Mouse (Mus musculus) embryo, embryonic 10 days (tissue): ENCODE measurements around the gene Arpp19.

Source experiments
- DNase-seq: peaks from one replicate; pipeline ENCODE4 v3.0.0-alpha.2; 2015; ENCODE audit warnings: low spot score

The Arpp19 gene

DNA sequence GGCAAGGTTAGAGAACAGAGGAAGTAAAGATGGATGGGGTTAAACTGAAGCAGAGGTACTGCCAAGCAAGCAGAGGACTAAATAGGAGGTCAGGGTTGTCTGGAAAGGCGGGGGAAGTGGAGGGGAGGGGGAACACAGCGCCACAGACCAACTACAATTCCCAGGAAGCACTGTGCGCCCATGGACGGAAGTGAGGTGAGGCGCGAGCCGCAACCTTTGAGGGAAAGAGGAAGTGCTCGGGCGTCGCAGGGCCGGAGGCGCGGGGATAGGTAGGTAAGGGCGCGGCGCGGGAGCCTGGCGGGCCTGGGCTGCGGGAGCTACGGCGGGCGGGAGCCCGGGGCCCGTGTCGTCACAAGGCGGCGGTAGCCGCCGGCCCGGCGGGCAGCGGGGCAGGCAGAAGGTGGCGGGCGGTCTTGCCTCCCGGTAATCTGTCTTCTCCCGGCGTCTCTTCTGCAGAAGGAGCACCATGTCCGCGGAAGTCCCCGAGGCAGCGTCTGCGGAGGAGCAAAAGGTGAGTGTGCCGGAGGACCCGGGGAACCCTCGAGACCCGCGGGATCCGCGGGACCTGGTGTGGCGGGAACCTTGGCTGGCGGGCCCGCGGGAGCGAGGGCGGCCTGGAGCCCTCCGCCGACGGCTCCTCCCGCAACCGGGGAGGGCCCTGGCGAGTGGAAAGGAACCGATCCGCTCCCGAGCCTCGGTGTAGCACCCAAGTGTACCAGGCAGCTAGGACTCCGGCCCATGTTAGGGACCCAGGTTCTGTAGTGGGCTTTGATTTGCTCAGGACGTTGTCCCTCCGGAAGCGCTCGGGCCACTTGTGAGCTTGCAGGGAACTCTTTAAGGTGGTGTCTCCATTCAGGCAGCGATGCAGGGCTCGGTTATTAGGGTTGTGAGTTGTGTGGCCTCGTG, at the start of gene Arpp19:
TSS of gene Arpp19 (plus strand) at position 164 of the 906 bp plus-strand sequence.
- DNase-seq, result peak; percentile 97

- DNase-seq, result no peak
Measured at GRCm38 (mm10) chr9:74988893-74989460, 48.4 kb upstream of the Arpp19 start.

DNA sequence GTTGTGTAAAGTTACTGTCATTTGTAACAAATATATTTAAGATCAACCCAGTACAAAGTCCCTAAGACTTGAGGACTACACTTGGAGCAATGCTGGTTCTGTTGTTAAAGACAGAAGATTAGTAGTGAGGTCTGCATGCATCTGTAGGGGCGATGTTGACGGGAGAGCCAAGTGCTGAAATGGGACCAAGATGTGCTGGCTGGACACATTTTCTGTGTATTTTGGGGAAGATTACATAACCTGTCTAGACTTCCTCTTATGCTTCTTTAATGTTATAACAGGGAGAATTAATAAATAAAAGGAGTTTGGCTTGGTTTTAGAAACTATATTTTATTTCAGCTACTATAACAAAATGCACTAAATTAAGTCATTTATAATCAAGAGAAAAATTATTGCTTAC, 47.4 kb upstream of the Arpp19 start:
- DNase-seq, result no peak

- no peak for DNase-seq
Measured at GRCm38 (mm10) chr9:74994611-74995257, 42.7 kb upstream of the Arpp19 start.

GRCm38 (mm10) chr9:74996349-74996748, 41.1 kb upstream of the Arpp19 start:
- DNase-seq, result no peak

DNA sequence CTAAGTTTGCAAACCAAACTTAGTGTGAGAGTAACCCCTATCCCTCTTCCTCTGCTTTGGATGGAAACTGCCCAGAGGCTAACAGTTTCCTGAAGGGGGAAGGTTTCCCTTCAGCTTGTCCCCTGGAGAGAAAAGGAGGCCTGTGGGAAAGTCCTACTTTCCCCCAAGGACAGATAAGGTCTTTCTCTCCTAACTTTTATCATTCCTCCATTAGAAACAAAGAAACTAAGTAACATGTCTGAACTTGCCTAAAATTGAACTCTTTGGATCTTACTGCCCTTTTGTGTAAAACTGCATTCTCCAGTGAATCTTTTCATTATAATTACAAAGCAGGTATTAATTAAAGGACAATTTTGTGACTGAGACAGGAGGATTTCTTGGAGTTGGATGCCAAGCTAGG, 39.4 kb upstream of the Arpp19 start:
- DNase-seq, result no peak

DNA sequence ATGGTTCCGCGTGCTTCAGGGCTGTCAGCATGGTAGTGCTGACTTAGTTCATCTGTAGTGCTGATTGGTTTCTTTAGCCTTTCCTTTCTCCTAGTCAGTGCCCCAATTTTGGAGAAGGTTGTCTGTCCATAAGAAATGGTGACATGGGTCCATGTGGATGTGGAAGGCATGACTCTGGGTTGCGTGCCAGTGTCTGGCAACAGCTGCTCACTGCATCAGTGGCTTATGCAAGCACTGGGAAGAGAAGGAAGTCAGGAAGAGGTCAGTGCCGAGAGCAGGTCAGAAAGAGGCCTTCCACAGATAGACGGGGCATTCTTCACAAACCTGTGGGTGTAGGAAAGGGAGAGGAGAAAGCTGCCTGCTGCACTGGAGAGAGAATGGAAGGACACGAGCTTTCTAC, 36.4 kb upstream of the Arpp19 start:
- DNase-seq, result no peak

DNA sequence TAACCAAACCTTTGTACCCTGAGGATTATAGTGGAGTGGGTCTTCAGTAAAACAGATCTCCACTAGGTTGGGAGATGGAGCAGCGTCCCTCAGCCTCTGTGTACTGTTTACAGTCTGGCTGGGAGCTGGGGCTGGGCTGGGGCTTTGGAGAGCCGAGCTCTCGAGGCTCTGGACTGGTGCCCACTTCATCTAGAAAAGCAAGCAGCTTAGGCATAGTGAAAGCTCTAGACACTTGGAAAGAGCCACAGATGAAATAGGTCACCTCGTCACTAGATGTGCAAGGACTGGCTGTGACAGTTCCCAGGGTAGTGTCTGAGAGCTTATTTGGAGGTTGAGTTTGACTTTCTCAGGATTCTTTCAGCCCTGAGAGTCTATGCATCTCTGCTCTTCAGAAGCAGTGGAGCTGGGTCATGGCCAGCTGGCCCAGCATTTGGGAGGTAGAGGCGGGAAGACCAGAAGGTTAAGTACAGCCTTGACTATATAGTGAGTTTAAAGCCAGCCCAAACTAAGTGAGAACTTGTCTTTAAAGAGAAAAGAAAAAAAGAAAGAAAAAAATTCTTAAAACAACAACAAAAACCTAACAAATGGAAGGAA, 35.7 kb upstream of the Arpp19 start:
- DNase-seq, result no peak

- DNase-seq, result no peak
Measured at GRCm38 (mm10) chr9:75002262-75002661, 35.2 kb upstream of the Arpp19 start.

GRCm38 (mm10) chr9:75004203-75004602, 33.2 kb upstream of the Arpp19 start:
- no peak for DNase-seq

- DNase-seq, result no peak
Measured at GRCm38 (mm10) chr9:75016591-75016990, 20.8 kb upstream of the Arpp19 start.

DNA sequence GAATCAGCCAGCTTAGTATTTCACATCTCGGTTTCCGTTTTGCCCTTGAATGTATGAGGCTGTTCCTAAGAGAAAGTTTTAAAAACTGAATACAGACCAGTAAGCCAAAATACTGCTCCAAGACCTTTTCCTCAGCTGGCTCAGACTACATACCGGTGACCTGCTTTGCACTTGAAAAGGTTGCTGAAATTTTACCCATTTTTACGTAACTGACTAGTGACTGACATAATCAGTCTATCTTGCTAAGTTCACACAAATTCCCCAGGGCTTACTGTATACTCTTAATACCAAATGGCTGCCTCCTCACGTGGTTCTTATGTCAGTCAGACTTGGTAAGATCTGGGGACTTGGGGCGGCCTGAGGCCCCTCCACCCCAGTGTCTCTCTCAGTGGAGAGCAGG, 18.2 kb upstream of the Arpp19 start:
- DNase-seq, result no peak

DNA sequence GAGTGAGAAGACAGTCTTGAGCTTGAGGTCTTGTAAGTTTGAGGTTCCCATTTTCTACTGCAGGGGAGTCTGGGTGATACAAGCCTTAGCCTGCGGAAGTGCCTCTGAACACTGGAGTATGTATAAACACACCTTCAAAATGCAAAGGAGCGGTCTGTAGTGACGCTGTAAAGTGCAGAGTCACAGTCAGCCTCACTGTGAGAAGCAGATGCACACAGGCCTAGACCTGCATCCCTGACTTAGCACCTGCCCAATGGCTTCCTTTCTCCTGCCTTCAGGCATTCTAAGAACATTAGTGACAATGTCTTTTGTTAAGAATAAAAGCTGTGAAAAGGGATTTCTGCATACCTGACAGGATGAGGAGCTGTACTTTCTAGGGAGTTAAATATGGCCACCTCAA, 17.8 kb upstream of the Arpp19 start:
- no peak for DNase-seq

GRCm38 (mm10) chr9:75020561-75020960, 16.9 kb upstream of the Arpp19 start:
- no peak for DNase-seq

DNA sequence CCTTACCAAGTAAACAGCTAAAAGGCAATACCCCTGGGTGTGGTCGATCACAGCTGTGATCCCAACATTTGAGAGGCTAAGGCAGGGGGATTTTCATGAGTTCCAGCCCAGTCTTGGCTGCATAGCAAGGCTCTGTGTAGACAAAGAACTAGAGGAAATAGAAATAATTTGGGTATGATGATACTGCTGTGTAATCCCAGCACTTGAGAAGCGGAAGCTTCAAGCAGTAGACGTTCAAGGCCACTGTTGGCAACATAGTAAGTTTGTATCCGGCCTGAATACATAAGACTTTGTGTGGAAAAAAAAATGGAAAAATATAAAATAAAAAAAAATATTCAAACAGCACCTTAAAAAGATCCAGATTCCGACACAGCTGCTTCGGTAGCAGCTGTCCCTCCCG, 14.9 kb upstream of the Arpp19 start:
- no peak for DNase-seq

- no peak for DNase-seq
Measured at GRCm38 (mm10) chr9:75023150-75023894, 14.1 kb upstream of the Arpp19 start.

- DNase-seq, result peak; percentile 57
Measured at GRCm38 (mm10) chr9:75024089-75024488, 13.3 kb upstream of the Arpp19 start.

DNA sequence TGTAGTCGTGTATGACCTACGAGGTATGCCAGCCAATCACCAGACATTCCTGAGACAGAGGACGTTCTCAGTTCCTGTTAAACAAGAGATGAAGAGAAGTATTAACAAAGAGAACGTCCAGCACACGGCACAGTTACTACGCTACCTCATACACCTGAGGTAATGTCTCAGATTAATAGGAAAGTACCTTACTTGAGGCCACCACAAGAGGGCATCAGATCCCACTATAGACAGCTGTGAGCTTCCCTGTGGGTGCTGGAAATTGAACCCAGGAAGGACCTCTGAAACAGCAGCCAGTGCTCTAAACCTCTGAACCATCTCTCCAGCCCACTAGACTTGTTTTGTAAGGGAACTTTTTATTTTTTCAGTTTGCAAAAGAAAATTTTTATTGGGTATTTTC, 11.7 kb upstream of the Arpp19 start:
- DNase-seq, result peak; percentile 27

DNA sequence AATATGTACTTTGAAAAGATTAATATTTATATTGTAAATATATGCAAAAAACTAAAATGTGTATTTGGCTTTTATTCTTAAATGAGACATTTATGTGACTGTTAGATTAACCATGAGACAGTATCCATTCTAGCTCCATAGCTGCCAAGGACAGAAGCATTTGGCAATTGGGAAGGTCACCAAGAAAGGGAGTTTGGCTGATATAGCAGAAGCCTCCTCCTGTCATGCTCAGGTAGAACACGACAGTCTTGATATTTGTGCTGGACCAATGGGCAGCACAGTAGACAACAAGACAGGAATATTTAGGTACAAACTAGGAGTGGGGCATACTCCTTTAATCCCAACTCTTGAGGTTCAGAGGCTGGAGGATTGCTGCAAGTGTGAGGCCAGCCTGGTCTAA, 5.0 kb upstream of the Arpp19 start:
- DNase-seq, result no peak

DNA sequence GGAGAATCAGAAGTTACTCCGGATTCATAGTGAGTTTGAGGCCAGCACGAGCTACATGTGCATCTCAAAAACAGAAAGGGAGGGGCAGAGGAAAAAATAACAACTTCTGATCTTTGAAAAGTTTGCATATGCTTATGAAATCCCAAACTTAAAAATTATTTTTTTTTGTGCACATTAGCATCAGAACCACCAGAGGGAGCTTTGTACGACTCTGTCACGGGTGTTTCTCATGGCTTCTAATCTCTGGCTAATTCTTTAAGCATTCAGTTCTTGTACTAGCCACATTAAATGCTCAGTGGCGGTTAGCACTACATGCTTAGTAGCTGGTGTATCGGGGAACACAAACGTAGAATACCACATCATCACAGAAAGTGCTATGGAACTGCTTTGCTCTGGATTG, 4.3 kb upstream of the Arpp19 start:
- no peak for DNase-seq

DNA sequence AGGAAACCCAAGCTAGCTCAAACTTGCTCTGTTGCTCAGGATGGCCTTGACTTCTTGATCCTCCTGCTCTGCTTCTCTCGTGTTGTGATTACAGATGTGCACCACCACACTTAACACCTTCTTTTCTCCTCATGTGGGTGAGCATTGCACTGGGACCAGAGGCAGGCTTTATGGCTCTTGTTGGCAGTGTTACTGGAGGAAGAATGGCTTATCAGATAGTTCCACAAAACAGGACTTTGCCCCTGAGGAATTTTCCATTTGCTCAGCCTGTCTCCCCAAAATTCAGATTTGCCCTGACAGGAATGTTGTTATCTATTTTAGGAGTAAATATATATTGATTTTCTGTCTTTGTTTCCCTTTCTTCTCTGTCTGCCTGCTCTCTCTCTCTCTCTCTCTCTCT, 2.7 kb upstream of the Arpp19 start:
- DNase-seq, result no peak

DNA sequence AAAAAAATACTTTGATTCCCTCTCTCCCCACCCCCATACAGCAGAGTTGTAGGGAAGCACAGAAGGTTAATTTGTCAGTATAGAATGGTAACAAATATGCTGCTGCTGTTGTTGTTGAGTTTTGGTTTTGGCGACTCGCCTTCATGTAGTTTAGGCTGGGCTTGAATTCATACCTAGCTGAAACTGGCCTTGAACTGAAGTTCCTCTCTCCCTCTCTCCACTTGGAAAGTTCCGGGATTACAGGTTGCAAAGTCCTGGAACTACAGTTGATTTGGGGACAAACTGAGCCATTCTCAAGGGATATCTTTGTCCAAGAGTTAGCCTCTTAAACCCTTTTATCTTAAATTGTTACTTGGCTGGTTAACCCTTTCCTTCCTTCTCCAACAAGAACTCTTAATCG, 1.5 kb upstream of the Arpp19 start:
- no peak for DNase-seq
